Mouse (Mus musculus) heart, embryonic 13.5 days (tissue): ENCODE data around the gene Itga8. TPM values are rescaled to one million over a fixed set of nuclear protein-coding genes. Genes with fewer than 3 reads are reported as not detected.

Experiments
- ATAC-seq: fragments of 200-750 bp; cut with Nextera tagmentation; 2 replicates; pipeline ENCODE4 v1.8.0; 2017; ENCODE audit warnings: moderate TSS enrichment; ENCODE audit not compliant: insufficient number of reproducible peaks, low FRiP score, low TSS enrichment; ENCODE audit errors: extremely low read depth
- H3K27ac ChIP-seq: fragments of 300-500 bp; sonication (generic); replicated peaks from 2 replicates; pipeline ENCODE4 v1.5.1; 2015; ENCODE audit warnings: moderate library complexity, mild to moderate bottlenecking, inconsistent platforms
- H3K27me3 ChIP-seq: fragments of 300-500 bp; sonication (generic); replicated peaks from 2 replicates; pipeline ENCODE4 v1.6.1; 2015; ENCODE audit warnings: mild to moderate bottlenecking, inconsistent platforms
- H3K36me3 ChIP-seq: fragments of 300-500 bp; sonication (generic); 2 replicates; pipeline ENCODE4 v1.6.1; 2015; ENCODE audit warnings: mild to moderate bottlenecking, inconsistent platforms
- H3K4me1 ChIP-seq: fragments of 300-500 bp; sonication (generic); 2 replicates; pipeline ENCODE4 v1.6.1; 2015; ENCODE audit warnings: inconsistent platforms
- H3K4me2 ChIP-seq: fragments of 300-500 bp; sonication (generic); 2 replicates; pipeline ENCODE4 v1.6.1; 2015; ENCODE audit warnings: inconsistent platforms, mild to moderate bottlenecking, moderate library complexity
- H3K4me3 ChIP-seq: fragments of 300-500 bp; sonication (generic); 2 replicates; pipeline ENCODE4 v1.5.1; 2015; ENCODE audit warnings: moderate library complexity, mild to moderate bottlenecking, inconsistent platforms
- H3K9ac ChIP-seq: fragments of 300-500 bp; sonication (generic); 2 replicates; pipeline ENCODE4 v1.6.1; 2015; ENCODE audit warnings: inconsistent platforms, mild to moderate bottlenecking, moderate library complexity
- H3K9me3 ChIP-seq: fragments of 300-500 bp; sonication (generic); 2 replicates; pipeline ENCODE4 v1.6.1; 2016; ENCODE audit warnings: inconsistent platforms
- WGBS: fragments of 180-500 bp; shearing (Covaris S2); methylation state at CpG from one replicate; pipeline ENCODE4 v1.1.7; 2015; ENCODE audit warnings: mixed read lengths; 5-methylcytosine and 5-hydroxymethylcytosine counted together
- polyA plus RNA-seq: library from polyadenylated mRNA; unstranded; fragments of >200 nt; fragmentation: Nextera tagmentation; extraction: Ambion mirVana; gene quantifications from 2 replicates; pipeline ENCODE4 v1.2.1, GENCODE M21; 2015

Gene Itga8
- polyA plus RNA-seq = 9.2 and 10.8 TPM in 2 replicates

DNA sequence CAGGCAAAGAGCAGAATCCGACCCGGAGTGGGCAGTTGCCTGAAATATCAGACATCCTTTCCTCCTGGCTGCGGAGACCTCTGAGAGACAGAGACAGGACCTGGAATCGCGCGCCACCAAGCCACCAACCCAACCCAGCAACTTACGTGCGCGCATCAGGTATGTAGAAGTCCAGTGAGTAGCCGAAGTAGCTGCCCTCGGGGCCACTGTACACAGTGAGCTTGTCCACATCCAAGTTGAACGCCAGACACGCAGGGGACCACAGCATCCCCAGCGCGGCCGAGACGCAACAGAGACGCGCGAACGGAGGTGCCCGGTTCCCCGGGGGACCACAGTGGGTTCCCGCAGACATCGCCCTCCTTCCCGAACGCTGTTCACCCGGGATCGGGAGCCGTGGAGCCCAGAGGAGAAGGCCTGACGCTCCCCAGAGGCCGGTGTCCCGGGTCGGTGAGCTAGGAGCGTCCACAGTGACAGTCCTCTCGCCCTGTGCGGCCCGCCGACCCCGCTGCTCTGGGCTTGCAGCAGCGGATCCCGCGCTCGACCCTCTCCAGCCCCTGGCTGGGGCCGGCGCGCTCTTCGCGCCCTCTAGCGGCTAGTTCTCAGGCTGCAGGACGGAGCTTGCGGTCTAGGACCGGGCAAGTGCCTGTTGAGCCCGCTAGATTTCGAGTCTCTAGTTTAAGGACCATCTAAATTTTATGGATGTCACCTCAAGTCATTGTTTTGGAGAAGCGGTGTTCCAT is at the start of gene Itga8:
Itga8 (minus strand) TSS at position 492 of the 740 bp plus-strand sequence.
- peak within 1 kb of the TSS; percentile 37; the same call in 1 of the 2 replicates for H3K27ac ChIP-seq

GRCm38 (mm10) chr2:12348914-12349313 is 47.2 kb upstream of the Itga8 start:
- H3K9ac ChIP-seq = no peak overlapping the region
- no peak overlapping the region for H3K4me3 ChIP-seq
- 45% methylated on average over 2 of the region's 2 CpGs for WGBS
- H3K27me3 ChIP-seq = no peaks in the 10 kb centered on the region
- H3K9me3 ChIP-seq = no peaks in the 10 kb centered on the region
- no peak overlapping the region for H3K4me2 ChIP-seq
- peaks cover 24% of the 10 kb centered on the region for H3K4me1 ChIP-seq
- no peak for ATAC-seq
- peaks cover 19% of the 10 kb centered on the region for H3K36me3 ChIP-seq
- H3K27ac ChIP-seq = peak overlapping the region; percentile 85

More for the DNA sequence above, at the start of gene Itga8:
- Histone ChIP-seq H3K27me3 (peaks cover 15% of the 10 kb centered on the region), H3K4me1 (peaks cover 10% of the 10 kb centered on the region), H3K9ac (peak within 1 kb of the TSS; percentile 85), H3K4me2 (peak within 1 kb of the TSS; percentile 99), H3K9me3 (no peaks in the 10 kb centered on the region), H3K4me3 (peak within 1 kb of the TSS; percentile 78), H3K36me3 (no peaks in the 10 kb centered on the region)
- peak; percentile 74 for ATAC-seq
- under 1% methylated on average over 56 of the region's 56 CpGs for WGBS

DNA sequence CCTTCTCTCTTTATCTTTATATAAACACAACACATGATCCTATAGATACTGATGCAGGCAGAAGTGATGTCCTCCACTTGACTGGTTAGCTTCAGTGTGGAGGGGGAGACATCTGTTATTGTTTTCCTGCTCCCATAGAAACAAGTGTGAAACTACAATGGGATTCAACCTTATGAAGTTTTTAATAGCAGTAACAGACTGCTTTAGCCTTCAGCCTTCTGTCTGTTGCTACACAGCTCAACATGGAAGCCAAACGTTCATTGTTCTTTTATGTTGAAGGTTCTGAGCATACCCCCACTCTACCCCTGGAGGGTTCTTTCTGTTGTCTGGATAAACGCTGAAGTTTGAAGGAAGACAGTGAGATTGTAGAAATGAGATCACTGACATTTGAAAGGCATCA is 30.2 kb upstream of the Itga8 start:
- Histone ChIP-seq H3K4me1 (peaks cover 23% of the 10 kb centered on the region), H3K4me3 (no peak overlapping the region), H3K27ac (no peak overlapping the region), H3K4me2 (no peak overlapping the region), H3K27me3 (no peaks in the 10 kb centered on the region), H3K36me3 (no peaks in the 10 kb centered on the region), H3K9me3 (no peaks in the 10 kb centered on the region), H3K9ac (no peak overlapping the region)
- no peak for ATAC-seq
- 63% methylated on average over 2 of the region's 2 CpGs for WGBS

DNA sequence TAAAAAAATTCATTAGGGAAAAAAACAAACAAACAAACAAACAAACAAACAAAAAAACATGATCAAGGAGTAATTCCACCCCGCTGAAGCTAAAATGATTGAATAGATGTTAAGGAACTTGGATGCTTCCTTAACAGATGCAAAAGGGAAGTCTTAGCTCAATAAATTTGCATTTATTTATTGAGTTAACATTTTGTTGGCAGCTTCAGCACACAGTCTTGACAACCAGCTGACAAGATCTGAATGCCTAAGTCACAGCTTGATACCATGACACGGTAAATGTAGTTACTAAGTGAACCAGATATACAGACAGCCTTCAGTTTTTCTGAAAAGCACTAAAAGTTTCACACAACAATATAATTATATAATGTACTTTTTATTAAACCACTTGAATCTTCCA is 27.9 kb upstream of the Itga8 start:
- Histone ChIP-seq H3K9ac (no peak overlapping the region), H3K9me3 (no peaks in the 10 kb centered on the region), H3K4me3 (no peak overlapping the region), H3K4me2 (no peak overlapping the region), H3K36me3 (no peaks in the 10 kb centered on the region), H3K27me3 (no peaks in the 10 kb centered on the region), H3K27ac (no peak overlapping the region), H3K4me1 (peaks cover 32% of the 10 kb centered on the region)
- 59% methylated on average over 2 of the region's 2 CpGs for WGBS
- no peak for ATAC-seq

DNA sequence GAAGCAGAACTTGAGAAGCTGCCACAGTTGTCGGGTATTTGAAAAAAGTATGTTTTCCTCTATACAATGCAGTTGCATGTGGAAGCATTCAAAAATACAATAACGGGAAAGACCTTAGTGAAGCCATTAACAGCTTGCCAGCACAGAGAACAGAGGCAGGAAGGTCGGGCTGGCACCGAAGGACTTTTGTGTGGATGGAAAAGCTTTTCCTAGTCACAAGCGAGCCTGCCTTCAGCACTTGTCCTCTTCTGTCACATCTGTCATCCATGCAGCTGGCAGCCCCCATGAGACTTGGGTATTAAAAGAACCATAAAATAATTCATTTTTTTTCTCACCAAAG is 27.3 kb upstream of the Itga8 start:
- H3K4me3 ChIP-seq = no peak overlapping the region
- H3K9ac ChIP-seq = 0 out of 2 replicates have a peak overlapping the region, but pooled peaks have one; percentile 14
- 38% methylated on average over 5 of the region's 5 CpGs for WGBS
- peak overlapping the region; percentile 70 for H3K4me2 ChIP-seq
- H3K27ac ChIP-seq = peak overlapping the region; percentile 53
- H3K27me3 ChIP-seq = no peaks in the 10 kb centered on the region
- no peak for ATAC-seq
- peaks cover 32% of the 10 kb centered on the region for H3K4me1 ChIP-seq
- H3K9me3 ChIP-seq = no peaks in the 10 kb centered on the region
- no peaks in the 10 kb centered on the region for H3K36me3 ChIP-seq

GRCm38 (mm10) chr2:12328355-12329067 is 26.8 kb upstream of the Itga8 start:
- Histone ChIP-seq H3K27ac (peak overlapping the region; percentile 53), H3K4me2 (peak overlapping the region; percentile 70), H3K4me3 (no peak overlapping the region), H3K9me3 (no peaks in the 10 kb centered on the region), H3K9ac (0 out of 2 replicates have a peak overlapping the region, but pooled peaks have one; percentile 14), H3K27me3 (no peaks in the 10 kb centered on the region), H3K4me1 (peaks cover 32% of the 10 kb centered on the region), H3K36me3 (no peaks in the 10 kb centered on the region)
- WGBS = 38% methylated on average over 8 of the region's 8 CpGs
- no peak for ATAC-seq

DNA sequence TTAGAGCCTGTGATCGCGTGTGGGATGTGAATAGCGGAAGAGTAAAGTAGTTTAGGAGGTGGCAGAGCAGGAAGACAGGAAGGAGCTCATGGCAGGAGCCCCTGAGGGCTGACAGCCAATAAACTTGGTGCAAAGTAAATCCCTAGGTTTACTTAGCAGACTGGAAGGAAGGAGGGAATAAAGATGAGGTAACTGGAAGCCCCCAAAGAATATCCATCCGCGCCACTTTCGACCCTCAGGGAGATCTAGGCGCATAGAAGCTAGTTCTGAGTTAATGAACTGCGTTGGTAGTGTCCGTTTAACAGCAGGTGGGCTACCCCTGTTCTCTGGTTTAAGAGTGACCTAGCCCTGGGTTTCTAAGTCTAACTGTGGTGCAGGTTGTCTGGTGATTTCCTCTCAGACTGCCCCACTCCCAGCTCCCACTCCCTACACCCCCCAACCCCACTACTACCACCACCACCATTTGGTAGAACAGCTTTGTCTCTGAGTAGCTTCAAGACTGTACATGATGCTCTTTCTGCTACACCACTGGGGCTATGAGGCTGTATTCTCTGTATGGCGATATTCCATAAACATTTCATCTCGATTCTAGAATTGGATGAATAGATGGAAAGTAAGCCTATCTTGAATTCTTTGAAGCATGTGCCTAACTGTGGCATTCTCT is 26.1 kb upstream of the Itga8 start:
- H3K36me3 ChIP-seq = no peaks in the 10 kb centered on the region
- no peak for ATAC-seq
- H3K9me3 ChIP-seq = no peaks in the 10 kb centered on the region
- H3K4me1 ChIP-seq = peaks cover 32% of the 10 kb centered on the region
- WGBS = 37% methylated on average over 11 of the region's 11 CpGs
- H3K4me2 ChIP-seq = peak overlapping the region; percentile 70
- H3K27ac ChIP-seq = peak overlapping the region; percentile 36; the same call in 1 of the 2 replicates
- H3K27me3 ChIP-seq = no peaks in the 10 kb centered on the region
- peak overlapping the region; percentile 51 for H3K4me3 ChIP-seq
- peak overlapping the region; percentile 61 for H3K9ac ChIP-seq

DNA sequence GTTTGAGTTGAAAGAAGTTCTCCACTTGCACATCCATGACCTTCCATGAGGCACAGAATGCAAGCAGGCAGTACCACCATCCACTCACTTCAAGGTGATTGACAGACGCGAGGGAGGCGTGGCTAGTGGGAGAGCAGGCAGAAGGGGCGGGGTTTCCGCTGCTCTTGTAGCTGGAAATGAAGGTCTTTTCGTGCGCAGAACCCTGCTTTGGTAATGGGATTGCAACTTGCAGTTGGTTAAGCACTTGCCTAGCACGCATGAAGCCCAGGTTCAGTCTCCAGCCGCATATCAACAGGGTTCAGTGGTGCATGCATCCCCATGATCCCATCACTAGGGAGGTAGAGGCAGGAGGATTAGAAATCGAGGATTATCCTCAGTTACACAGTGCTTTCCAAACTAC is 25.5 kb upstream of the Itga8 start:
- peak overlapping the region; percentile 70 for H3K4me2 ChIP-seq
- no peaks in the 10 kb centered on the region for H3K9me3 ChIP-seq
- ATAC-seq = peak; percentile 64; the same call in 1 of the 2 replicates
- 12% methylated on average over 10 of the region's 10 CpGs for WGBS
- peaks cover 32% of the 10 kb centered on the region for H3K4me1 ChIP-seq
- H3K27me3 ChIP-seq = no peaks in the 10 kb centered on the region
- H3K4me3 ChIP-seq = peak overlapping the region; percentile 51
- peak overlapping the region; percentile 61 for H3K9ac ChIP-seq
- peak overlapping the region; percentile 36; the same call in 1 of the 2 replicates for H3K27ac ChIP-seq
- H3K36me3 ChIP-seq = no peaks in the 10 kb centered on the region

- WGBS = 77% methylated on average over 2 of the region's 2 CpGs
- H3K36me3 ChIP-seq = no peaks in the 10 kb centered on the region
- no peak overlapping the region for H3K4me2 ChIP-seq
- no peak overlapping the region for H3K9ac ChIP-seq
- H3K4me3 ChIP-seq = no peak overlapping the region
- peaks cover 32% of the 10 kb centered on the region for H3K4me1 ChIP-seq
- H3K27ac ChIP-seq = peak overlapping the region; percentile 72
- ATAC-seq = no peak
- no peaks in the 10 kb centered on the region for H3K27me3 ChIP-seq
- H3K9me3 ChIP-seq = no peaks in the 10 kb centered on the region
These were observed 24.1 kb upstream of the Itga8 start for GRCm38 (mm10) chr2:12325868-12326267.

DNA sequence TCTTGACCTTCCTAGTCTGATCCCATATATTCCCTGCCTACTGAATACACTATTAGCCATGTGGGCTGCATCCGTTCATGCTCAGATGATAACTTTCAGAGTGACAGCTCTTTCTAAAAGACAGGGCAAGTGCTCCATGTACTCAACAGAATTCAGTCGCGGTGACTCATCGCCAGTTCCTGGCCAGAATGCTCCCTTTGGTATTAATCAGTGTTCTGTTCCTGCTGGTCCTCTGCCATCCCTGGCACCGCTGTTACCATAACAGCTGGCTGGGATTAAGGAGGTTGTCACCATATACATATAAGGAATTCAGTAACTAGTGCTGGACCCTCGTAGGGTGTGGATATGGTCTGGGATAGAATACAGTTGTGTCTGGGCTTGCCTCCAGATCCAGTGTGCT is 23.7 kb upstream of the Itga8 start:
- no peaks in the 10 kb centered on the region for H3K27me3 ChIP-seq
- no peak overlapping the region for H3K4me3 ChIP-seq
- H3K27ac ChIP-seq = peak overlapping the region; percentile 72
- no peaks in the 10 kb centered on the region for H3K36me3 ChIP-seq
- ATAC-seq = peak; percentile 44; the same call in 1 of the 2 replicates
- H3K4me1 ChIP-seq = peaks cover 32% of the 10 kb centered on the region
- 53% methylated on average over 6 of the region's 6 CpGs for WGBS
- no peak overlapping the region for H3K4me2 ChIP-seq
- H3K9me3 ChIP-seq = no peaks in the 10 kb centered on the region
- no peak overlapping the region for H3K9ac ChIP-seq

DNA sequence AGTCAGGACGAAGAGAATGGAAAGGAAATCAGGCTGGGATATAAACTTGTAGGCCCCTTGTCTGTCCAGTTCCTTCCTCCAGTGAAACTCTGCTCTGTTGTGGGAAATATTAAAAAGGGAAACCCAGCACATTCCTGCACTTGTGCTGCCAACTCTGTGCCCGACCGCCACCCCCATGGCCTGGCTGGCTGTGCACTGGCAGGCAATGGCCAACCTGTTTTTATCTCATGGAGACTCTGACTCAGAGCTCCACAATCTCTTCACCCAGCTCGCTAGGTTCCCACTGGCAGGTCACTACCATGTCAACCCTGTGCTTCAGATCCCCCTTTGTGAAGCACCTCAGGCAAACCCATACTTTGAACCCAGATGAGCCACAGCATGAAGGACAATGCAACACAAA is 19.2 kb upstream of the Itga8 start:
- H3K27ac ChIP-seq = no peak overlapping the region
- no peak for ATAC-seq

More for the DNA sequence above, 19.2 kb upstream of the Itga8 start:
- H3K9ac ChIP-seq = no peak overlapping the region
- no peak overlapping the region for H3K4me2 ChIP-seq
- WGBS = 73% methylated on average over 4 of the region's 4 CpGs
- no peaks in the 10 kb centered on the region for H3K27me3 ChIP-seq
- no peak overlapping the region for H3K4me3 ChIP-seq
- H3K36me3 ChIP-seq = no peaks in the 10 kb centered on the region
- H3K9me3 ChIP-seq = no peaks in the 10 kb centered on the region
- H3K4me1 ChIP-seq = peaks cover 6% of the 10 kb centered on the region; the same call in 1 of the 2 replicates
